Mouse (Mus musculus) liver, postnatal 0 days (tissue): ENCODE data around the gene Mms19. TPM values are rescaled to one million over a fixed set of nuclear protein-coding genes. Genes with fewer than 3 reads are reported as not detected.

Experiments
- ATAC-seq: fragments of 200-750 bp; cut with Nextera tagmentation; 2 replicates; pipeline ENCODE4 v1.8.0; 2017; ENCODE audit warnings: mild to moderate bottlenecking, moderate library complexity
- DNase-seq: peaks from one replicate; pipeline ENCODE4 v3.0.0-alpha.2; 2016
- H3K27ac ChIP-seq: fragments of 300-500 bp; sonication (generic); 2 replicates; pipeline ENCODE4 v1.5.1; 2014; ENCODE audit warnings: antibody characterized with exemption, moderate library complexity, mild to moderate bottlenecking, low read depth
- H3K27me3 ChIP-seq: fragments of 300-500 bp; sonication (generic); 2 replicates; pipeline ENCODE4 v1.6.1; 2014; ENCODE audit warnings: low read length, control low read depth, mixed read lengths; ENCODE audit not compliant: insufficient read depth
- H3K36me3 ChIP-seq: fragments of 300-500 bp; sonication (generic); replicated peaks from 2 replicates; pipeline ENCODE4 v1.6.1; 2014; ENCODE audit warnings: mild to moderate bottlenecking, control low read depth, low read length, moderate library complexity, mixed read lengths; ENCODE audit not compliant: insufficient read depth
- H3K4me1 ChIP-seq: fragments of 300-500 bp; sonication (generic); 2 replicates; pipeline ENCODE4 v1.6.1; 2014; ENCODE audit warnings: antibody characterized with exemption, mild to moderate bottlenecking, control low read depth; ENCODE audit not compliant: insufficient read depth
- H3K4me2 ChIP-seq: fragments of 300-500 bp; sonication (generic); 2 replicates; pipeline ENCODE4 v1.6.1; 2014; ENCODE audit warnings: low read depth, mild to moderate bottlenecking, low read length, moderate library complexity, mixed read lengths
- H3K4me3 ChIP-seq: fragments of 300-500 bp; sonication (generic); 2 replicates; pipeline ENCODE4 v1.5.1; 2014; ENCODE audit warnings: low read depth, low read length
- H3K9ac ChIP-seq: fragments of 300-500 bp; sonication (generic); replicated peaks from 2 replicates; pipeline ENCODE4 v1.6.1; 2014; ENCODE audit warnings: mild to moderate bottlenecking, moderate library complexity
- H3K9me3 ChIP-seq: fragments of 300-500 bp; sonication (generic); 2 replicates; pipeline ENCODE4 v1.6.1; 2016; ENCODE audit warnings: mild to moderate bottlenecking, control low read depth, low read length, mixed read lengths
- CTCF ChIP-seq: sonication (generic); IDR thresholded peaks from 2 replicates; pipeline ENCODE4 v1.5.1; 2016; ENCODE audit warnings: antibody characterized with exemption, low read depth
- EP300 ChIP-seq: IDR thresholded peaks from 2 replicates; pipeline ENCODE4 v1.6.1; 2016; ENCODE audit warnings: antibody characterized with exemption, low read depth, mild to moderate bottlenecking
- WGBS: fragments of 180-500 bp; shearing (Covaris S2); extraction: QIAGEN DNeasy Blood & Tissue Kit; methylation state at CpG from one replicate; pipeline ENCODE4 v1.1.7; 2014; ENCODE audit not compliant: insufficient replicate concordance; 5-methylcytosine and 5-hydroxymethylcytosine counted together
- polyA plus RNA-seq: library from polyadenylated mRNA; unstranded; fragments of >200 nt; fragmentation: Nextera tagmentation; extraction: Ambion mirVana; gene quantifications from 2 replicates; pipeline ENCODE4 v1.2.1, GENCODE M21; 2015

The Mms19 gene
- polyA plus RNA-seq, 1 experiment from 2014 or later, result 9.2 TPM

DNA sequence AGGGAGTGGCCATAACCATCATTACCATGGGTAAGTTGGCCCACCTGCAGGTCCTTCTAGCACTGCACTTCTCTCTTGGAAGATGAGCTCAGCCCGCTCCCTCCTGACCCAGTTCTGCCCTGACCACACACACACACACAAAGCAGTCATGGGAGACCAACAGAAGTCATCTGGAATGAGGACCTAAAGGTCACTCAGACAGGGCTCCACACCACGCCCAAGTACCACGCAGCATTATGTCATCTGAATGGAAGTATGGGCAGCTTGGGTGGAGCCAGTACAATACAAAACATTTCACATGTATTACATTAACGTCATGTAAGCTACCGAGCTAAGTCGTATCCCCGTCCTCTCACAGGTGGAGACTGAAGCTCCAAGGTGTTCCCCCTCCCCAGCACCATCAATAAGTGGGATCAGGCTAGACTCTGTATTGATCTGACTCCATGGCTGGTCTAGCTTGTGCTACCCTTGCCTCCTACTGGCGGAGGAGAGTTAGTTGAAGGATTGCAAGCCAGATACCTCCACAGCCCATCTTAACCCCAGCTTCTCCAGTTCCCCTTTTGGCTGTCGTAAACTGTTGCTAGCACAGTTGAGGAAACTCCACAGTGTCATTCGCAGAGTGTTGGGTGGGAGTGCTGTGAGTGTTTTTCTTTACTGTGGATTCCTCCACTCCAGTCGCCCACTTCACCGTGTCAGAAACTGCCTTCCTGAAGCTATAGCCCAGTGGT is 20.5 kb upstream of the Mms19 start:
- no peak overlapping the region for H3K9ac ChIP-seq
- H3K4me2 ChIP-seq, result no peak overlapping the region
- peaks cover 27% of the 10 kb centered on the region for H3K4me1 ChIP-seq
- peak; percentile 13; the same call in 1 of the 2 replicates for ATAC-seq
- H3K27me3 ChIP-seq, result no peaks in the 10 kb centered on the region
- H3K9me3 ChIP-seq, result no peaks in the 10 kb centered on the region
- no peak for DNase-seq
- no peak overlapping the region for H3K4me3 ChIP-seq
- WGBS, result 68% methylated on average over 12 of the region's 12 CpGs
- no peaks in the 10 kb centered on the region for H3K36me3 ChIP-seq
- TF ChIP-seq EP300 (no peak), CTCF (peak; percentile 13; the same call in 1 of the 2 replicates)
- H3K27ac ChIP-seq, result peak overlapping the region; percentile 73; the same call in 1 of the 2 replicates

DNA sequence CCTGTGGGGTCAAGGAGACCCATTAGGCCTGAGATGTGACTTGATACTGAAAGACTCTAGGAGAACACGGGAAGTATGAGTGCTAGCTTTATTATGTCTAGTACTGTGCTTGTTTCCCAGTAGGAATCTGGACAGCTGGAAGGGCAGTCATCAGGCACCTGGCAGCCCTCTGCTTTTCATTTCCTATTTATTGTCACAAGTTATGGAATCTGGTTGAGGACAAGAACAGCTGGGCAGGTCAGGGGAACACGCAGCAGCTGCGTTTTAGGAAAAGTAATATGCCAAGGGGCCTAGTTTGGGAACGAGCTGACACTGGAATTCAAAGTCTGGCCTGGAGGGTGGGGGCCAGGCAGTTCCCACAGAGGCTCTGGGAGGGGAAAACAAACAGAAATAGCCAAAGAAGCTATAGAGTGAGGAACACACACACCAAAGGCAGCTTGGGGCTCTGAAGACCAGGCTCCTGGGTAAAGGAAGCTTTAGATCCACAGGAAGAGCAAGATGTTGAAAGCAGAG is 19.5 kb upstream of the Mms19 start:
- no peaks in the 10 kb centered on the region for H3K36me3 ChIP-seq
- no peaks in the 10 kb centered on the region for H3K9me3 ChIP-seq
- no peaks in the 10 kb centered on the region for H3K27me3 ChIP-seq
- H3K9ac ChIP-seq, result no peak overlapping the region
- no peak for DNase-seq
- no peak overlapping the region for H3K4me2 ChIP-seq
- no peak overlapping the region for H3K4me3 ChIP-seq
- no peak; the same call in 1 of the 2 replicates for ATAC-seq
- H3K4me1 ChIP-seq, result peaks cover 18% of the 10 kb centered on the region
- WGBS, result 50% methylated on average over 4 of the region's 4 CpGs
- H3K27ac ChIP-seq, result peak overlapping the region; percentile 73
- TF ChIP-seq CTCF (no peak), EP300 (no peak)

DNA sequence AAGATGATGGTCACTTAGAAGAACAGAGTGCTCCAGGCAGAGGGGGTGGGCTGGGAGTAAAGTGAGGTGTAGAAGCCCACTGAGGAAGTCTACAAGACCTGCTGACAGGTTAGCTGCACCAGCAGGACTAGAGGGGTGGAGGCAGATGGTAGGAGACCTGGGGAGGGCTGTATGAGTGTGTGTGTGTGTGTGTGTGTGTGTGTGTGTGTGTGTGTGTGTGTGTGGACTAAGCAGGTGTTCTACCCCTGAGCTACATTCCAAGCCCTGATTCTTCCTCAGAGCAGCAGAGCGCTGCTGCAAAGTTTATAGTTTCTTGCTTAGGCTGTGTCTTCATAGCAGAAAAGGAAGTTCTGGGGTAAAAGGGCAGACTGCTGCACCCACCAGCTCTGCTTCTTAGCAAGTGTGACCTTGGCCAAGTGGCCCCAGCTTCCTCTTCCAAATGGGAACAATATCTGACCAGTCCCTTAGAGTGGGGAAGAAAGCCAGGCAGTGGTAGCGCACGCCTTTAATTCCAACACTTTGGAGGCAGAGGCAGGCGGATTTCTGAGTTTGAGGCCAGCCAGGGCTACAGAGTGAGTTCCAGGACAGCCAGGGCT is 18.8 kb upstream of the Mms19 start:
- Histone ChIP-seq H3K27ac (peak overlapping the region; percentile 73), H3K4me2 (no peak overlapping the region), H3K36me3 (no peaks in the 10 kb centered on the region), H3K4me1 (peaks cover 12% of the 10 kb centered on the region), H3K9me3 (no peaks in the 10 kb centered on the region), H3K27me3 (no peaks in the 10 kb centered on the region), H3K9ac (no peak overlapping the region), H3K4me3 (no peak overlapping the region)
- 59% methylated on average over 4 of the region's 4 CpGs for WGBS
- DNase-seq (no peak), ATAC-seq (peak; percentile 40; the same call in 1 of the 2 replicates)
- no peak for TF ChIP-seq EP300
- no peak for TF ChIP-seq CTCF

DNA sequence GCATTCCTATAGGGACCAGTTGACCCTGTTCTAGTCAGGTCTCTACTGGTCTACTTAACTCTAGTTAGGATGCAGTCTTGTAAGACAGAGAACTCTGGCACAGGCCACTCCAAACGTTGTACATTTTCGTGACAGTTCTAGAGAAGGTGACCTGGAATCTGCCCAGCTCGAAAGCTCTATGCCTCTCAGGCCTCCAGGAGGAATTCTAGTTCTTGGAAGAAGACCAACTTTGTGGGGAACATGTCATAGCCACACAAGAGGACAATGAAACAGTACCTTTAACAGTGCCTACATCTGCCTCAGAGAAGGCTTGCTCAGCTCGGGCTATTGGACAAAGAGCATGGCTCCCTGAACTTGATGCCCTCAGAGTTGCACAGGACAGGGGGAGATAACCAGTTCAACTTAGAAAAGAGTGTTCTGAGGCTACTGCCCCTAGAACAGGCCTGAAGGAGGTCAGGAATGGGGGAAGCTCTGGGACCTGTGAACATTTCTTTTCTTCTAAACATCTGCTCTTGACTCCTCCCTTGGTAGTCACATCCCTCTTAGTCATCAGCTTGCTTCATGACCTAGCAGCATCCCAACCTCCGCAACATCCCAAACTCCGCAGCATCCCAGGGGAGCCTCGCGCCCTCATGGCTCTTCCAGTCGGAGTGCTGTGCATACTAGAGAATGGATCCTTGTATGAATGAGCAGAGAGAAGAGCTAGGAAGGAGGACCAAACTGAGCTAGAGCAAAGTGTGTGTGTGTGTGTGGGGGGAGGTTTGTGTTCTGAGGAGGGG is 18.0 kb upstream of the Mms19 start:
- H3K27me3 ChIP-seq, result no peaks in the 10 kb centered on the region
- no peak overlapping the region for H3K4me3 ChIP-seq
- WGBS, result 83% methylated on average over 9 of the region's 9 CpGs
- TF ChIP-seq EP300, result no peak
- no peak for TF ChIP-seq CTCF
- H3K4me2 ChIP-seq, result no peak overlapping the region
- no peaks in the 10 kb centered on the region for H3K9me3 ChIP-seq
- no peak overlapping the region for H3K9ac ChIP-seq
- DNase-seq (no peak), ATAC-seq (no peak)
- peaks cover 4% of the 10 kb centered on the region for H3K4me1 ChIP-seq
- peak overlapping the region; percentile 73 for H3K27ac ChIP-seq
- no peaks in the 10 kb centered on the region for H3K36me3 ChIP-seq

DNA sequence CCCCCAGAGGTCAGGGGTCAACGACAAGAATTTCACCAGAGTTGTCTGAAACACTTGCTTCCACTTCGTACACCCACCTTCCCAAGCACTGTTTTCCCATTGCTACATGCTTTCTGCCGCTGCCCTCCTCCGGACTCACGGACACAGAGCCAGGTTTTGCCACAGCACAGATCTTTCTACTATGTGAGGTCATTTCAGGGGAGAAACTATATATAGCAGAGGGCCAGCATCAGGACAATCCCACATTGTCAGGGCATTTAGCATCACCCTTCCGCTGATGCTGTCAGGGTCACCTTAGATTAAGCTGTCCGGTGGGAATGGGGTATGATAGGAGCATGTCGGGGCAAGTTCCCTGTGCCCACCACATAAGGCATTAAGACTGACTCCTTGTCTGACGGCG is 16.1 kb upstream of the Mms19 start:
- Histone ChIP-seq H3K9me3 (no peaks in the 10 kb centered on the region), H3K4me1 (peaks cover 6% of the 10 kb centered on the region), H3K36me3 (no peaks in the 10 kb centered on the region), H3K27me3 (no peaks in the 10 kb centered on the region), H3K4me2 (no peak overlapping the region), H3K4me3 (no peak overlapping the region), H3K27ac (no peak overlapping the region), H3K9ac (no peak overlapping the region)
- 82% methylated on average over 10 of the region's 10 CpGs for WGBS
- no peak for ATAC-seq
- no peak for DNase-seq
- no peak for TF ChIP-seq EP300
- TF ChIP-seq CTCF, result no peak

DNA sequence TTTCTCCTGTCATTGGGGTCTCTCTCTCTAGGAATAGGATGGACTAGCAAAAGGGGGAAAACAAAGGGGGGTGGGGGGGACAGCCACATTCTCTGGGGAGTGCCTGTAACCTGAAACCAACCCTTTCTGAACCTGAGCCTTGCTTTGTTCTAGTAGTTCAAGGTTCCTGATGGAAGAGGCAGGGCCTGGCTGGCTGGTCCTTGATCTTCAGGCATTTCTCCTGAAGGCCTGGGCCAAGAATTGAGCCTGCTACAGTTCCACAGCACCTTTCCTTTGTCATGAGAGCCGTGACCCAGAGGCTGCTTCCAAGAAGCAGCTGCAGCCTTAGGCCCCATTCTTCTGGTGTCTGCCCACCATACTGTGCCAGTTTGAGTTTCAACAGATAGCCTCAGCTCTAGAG is 14.5 kb upstream of the Mms19 start:
- no peaks in the 10 kb centered on the region for H3K36me3 ChIP-seq
- H3K27ac ChIP-seq, result no peak overlapping the region
- no peak for ATAC-seq
- H3K4me2 ChIP-seq, result no peak overlapping the region
- no peak overlapping the region for H3K4me3 ChIP-seq
- H3K9me3 ChIP-seq, result no peaks in the 10 kb centered on the region
- no peak overlapping the region for H3K9ac ChIP-seq
- no peaks in the 10 kb centered on the region for H3K27me3 ChIP-seq
- 93% methylated on average over 1 of the region's 1 CpGs for WGBS
- peaks cover 7% of the 10 kb centered on the region for H3K4me1 ChIP-seq
- TF ChIP-seq EP300 (no peak), CTCF (no peak)
- no peak for DNase-seq
